25 mouse cellular contexts compared by ENCODE assay signal in genomic region chr6:115270085-115270484, GRCm38 (mm10). TPM values are rescaled to one million over a fixed set of nuclear protein-coding genes. Genes with fewer than 3 reads are reported as not detected.
DNase-seq lines count a peak whose midpoint lies in the region; ATAC-seq and TF ChIP-seq lines count a peak whose summit lies in the region.
"Had no signal": no experiment of that assay in that cellular context is flagged by ENCODE, and none has a peak within 500 bp of the region (broad histone marks: within the 10 kb centered on the region; RNA-seq: fewer than 3 reads in every experiment).

No protein-coding gene starts in this region.

- H3K27ac ChIP-seq in liver, embryonic 12.5 days = no peak overlapping the region
- H3K27ac ChIP-seq in heart, embryonic 14.5 days (replicated peaks in 1 of 2; ENCODE audit: control insufficient read depth in 1 of 2, insufficient read depth in 1 of 2, low read depth in 2 of 2, low read length in 2 of 2) = peak overlapping the region in 1 of 2 experiments; percentile 20; a peak in 1 of 4 replicates
- H3K27ac ChIP-seq in liver, embryonic 16.5 days (ENCODE audit: low read length) = no peak overlapping the region
- H3K27ac ChIP-seq in forebrain, embryonic 11.5 days (ENCODE audit: low read depth, low read length) = no peak overlapping the region
- H3K27ac ChIP-seq: embryonic facial prominence, embryonic 12.5 days; hindbrain, embryonic 13.5 days; layer of hippocampus, adult 2 months; liver, embryonic 13.5 days; midbrain, embryonic 12.5 days; neural tube, embryonic 13.5 days; stomach, postnatal 0 days had no signal

- POLR2A ChIA-PET in Patski (lab: Charles Lee) = interaction anchor here (0.8 kb wide), 1 partner anchor 269 kb away, joined by 3 read pairs; no protein-coding TSS in a partner anchor

- DNase-seq in liver (peak; percentile 22), Patski (ENCODE audit: low read depth, low spot score) (no peak)
- DNase-seq in frontal cortex, postnatal 14 days (ENCODE audit: low spot score in 2 of 2) = no peak
- DNase-seq in forebrain, embryonic 11.5 days (ENCODE audit: low spot score) = no peak
- DNase-seq: adrenal gland, postnatal 14 days; cerebellum, adult 9-10 months; gastrocnemius, postnatal 25 days; left cerebral cortex, postnatal 4 days; liver, embryonic 13.5 days; right cerebral cortex, postnatal 25 days; thymus, postnatal 25 days had no signal

- H3K36me3 ChIP-seq in liver, embryonic 12.5 days = no peaks in the 10 kb centered on the region
- no peaks in the 10 kb centered on the region for H3K36me3 ChIP-seq in heart, embryonic 14.5 days (ENCODE audit: control insufficient read depth, insufficient read depth, low read length)
- no peaks in the 10 kb centered on the region for H3K36me3 ChIP-seq in liver, embryonic 16.5 days (ENCODE audit: control insufficient read depth, insufficient read depth)
- H3K36me3 ChIP-seq in forebrain, embryonic 11.5 days (ENCODE audit: control insufficient read depth, insufficient read depth, low read length) = no peaks in the 10 kb centered on the region
- H3K36me3 ChIP-seq: embryonic facial prominence, embryonic 12.5 days; liver, embryonic 13.5 days; midbrain, embryonic 12.5 days had no signal

- no peak for TF ChIP-seq CTCF in Patski (IDR thresholded peaks at IDR 0.05)

- H3K9ac ChIP-seq in liver, embryonic 12.5 days = no peak overlapping the region
- H3K9ac ChIP-seq in heart, embryonic 14.5 days (ENCODE audit: low read length) = no peak overlapping the region
- no peak overlapping the region for H3K9ac ChIP-seq in liver, embryonic 16.5 days (ENCODE audit: low read depth, low read length)
- H3K9ac ChIP-seq in forebrain, embryonic 11.5 days (ENCODE audit: low read length) = no peak overlapping the region
- H3K9ac ChIP-seq: embryonic facial prominence, embryonic 12.5 days; hindbrain, embryonic 13.5 days; liver, embryonic 13.5 days; midbrain, embryonic 12.5 days; neural tube, embryonic 13.5 days had no signal

- in situ Hi-C loops in Patski (cut with MboI; ENCODE audit: low pct_unique_long_range_greater_than_20kb) = loop anchor here (25.0 kb wide), 1 partner anchor 333 kb away; no protein-coding TSS in a partner anchor

- whole genome bisulfite sequencing in liver, embryonic 12.5 days (ENCODE audit: insufficient replicate concordance) = 29% methylated on average over 2 of the region's 2 CpGs
- WGBS in heart, embryonic 14.5 days = 26% methylated on average over 2 of the region's 2 CpGs
- WGBS in liver, embryonic 16.5 days (ENCODE audit: insufficient replicate concordance) = 20% methylated on average over 2 of the region's 2 CpGs
- 71% methylated on average over 2 of the region's 2 CpGs for WGBS in forebrain, embryonic 11.5 days

- no peaks in the 10 kb centered on the region for H3K9me3 ChIP-seq in liver, embryonic 12.5 days (replicated peaks)
- no peaks in the 10 kb centered on the region for H3K9me3 ChIP-seq in heart, embryonic 14.5 days (ENCODE audit: control insufficient read depth, low read length)
- H3K9me3 ChIP-seq in liver, embryonic 16.5 days (replicated peaks; ENCODE audit: control insufficient read depth, low read length) = no peaks in the 10 kb centered on the region
- H3K9me3 ChIP-seq in forebrain, embryonic 11.5 days (ENCODE audit: control insufficient read depth, low read length) = no peaks in the 10 kb centered on the region
- H3K9me3 ChIP-seq: embryonic facial prominence, embryonic 12.5 days; hindbrain, embryonic 13.5 days; liver, embryonic 13.5 days; midbrain, embryonic 12.5 days; neural tube, embryonic 13.5 days had no signal

- no peak overlapping the region for H3K4me3 ChIP-seq in liver, embryonic 12.5 days
- no peak overlapping the region for H3K4me3 ChIP-seq in heart, embryonic 14.5 days (ENCODE audit: control insufficient read depth in 1 of 2, insufficient read depth in 1 of 2, low read depth in 1 of 2, low read length in 2 of 2)
- no peak overlapping the region for H3K4me3 ChIP-seq in liver, embryonic 16.5 days (ENCODE audit: low read depth, low read length)
- no peak overlapping the region for H3K4me3 ChIP-seq in forebrain, embryonic 11.5 days (ENCODE audit: low read depth, low read length)
- H3K4me3 ChIP-seq: embryonic facial prominence, embryonic 12.5 days; hindbrain, embryonic 13.5 days; layer of hippocampus, adult 2 months; liver, embryonic 13.5 days; midbrain, embryonic 12.5 days; neural tube, embryonic 13.5 days had no signal

- CTCF ChIA-PET in Patski (lab: Charles Lee) = interaction anchor here (0.8 to 4.8 kb wide), 3 partner anchors 9 to 269 kb away, joined by 3 to 24 read pairs (median 11); partner anchors contain the start of gene Gm17482

- H3K4me1 ChIP-seq in liver, embryonic 12.5 days = no peaks in the 10 kb centered on the region
- peaks cover 15 to 23% of the 10 kb centered on the region in 2 experiments; a peak in 3 of 4 replicates for H3K4me1 ChIP-seq in heart, embryonic 14.5 days (ENCODE audit: control insufficient read depth in 2 of 2, insufficient read depth in 2 of 2, low read length in 2 of 2)
- H3K4me1 ChIP-seq in liver, embryonic 16.5 days (ENCODE audit: control insufficient read depth, low read depth, low read length) = no peaks in the 10 kb centered on the region
- no peaks in the 10 kb centered on the region for H3K4me1 ChIP-seq in forebrain, embryonic 11.5 days (replicated peaks; ENCODE audit: control insufficient read depth, insufficient read depth, low read length)
- H3K4me1 ChIP-seq: liver, embryonic 13.5 days had no signal

- H3K4me2 ChIP-seq in liver, embryonic 12.5 days = no peak overlapping the region
- H3K4me2 ChIP-seq in heart, embryonic 14.5 days (ENCODE audit: low read length) = no peak overlapping the region
- no peak overlapping the region for H3K4me2 ChIP-seq in liver, embryonic 16.5 days (ENCODE audit: low read depth, low read length)
- no peak overlapping the region for H3K4me2 ChIP-seq in forebrain, embryonic 11.5 days (ENCODE audit: low read depth, low read length, severe bottlenecking)
- H3K4me2 ChIP-seq: embryonic facial prominence, embryonic 12.5 days; hindbrain, embryonic 13.5 days; liver, embryonic 13.5 days; midbrain, embryonic 12.5 days; neural tube, embryonic 13.5 days had no signal

- no peak for ATAC-seq in liver, embryonic 12.5 days
- peak; percentile 22 for ATAC-seq in Patski
- ATAC-seq in heart, embryonic 14.5 days (ENCODE audit: insufficient number of reproducible peaks, insufficient read depth, low FRiP score, low read depth) = 0 out of 2 replicates have a peak, but pooled peaks have one; percentile 29
- 0 out of 2 replicates have a peak, but pooled peaks have one; percentile 21 for ATAC-seq in liver, embryonic 16.5 days (ENCODE audit: low read depth)
- ATAC-seq in forebrain, embryonic 11.5 days (replicated peaks; ENCODE audit: low FRiP score) = no peak
- no peak for ATAC-seq in erythroid progenitor cell, adult 5-6 weeks (replicated peaks; ENCODE audit: low FRiP score, poor library complexity, severe bottlenecking)

- 0 out of 2 replicates have a peak, but pooled peaks cover 4% of the 10 kb centered on the region for H3K27me3 ChIP-seq in liver, embryonic 12.5 days (replicated peaks)
- H3K27me3 ChIP-seq in Patski = no peaks in the 10 kb centered on the region
- peaks cover 50% of the 10 kb centered on the region for H3K27me3 ChIP-seq in heart, embryonic 14.5 days (ENCODE audit: control insufficient read depth, insufficient read depth, low read length)
- H3K27me3 ChIP-seq in liver, embryonic 16.5 days (ENCODE audit: control insufficient read depth, insufficient read depth, low read depth, low read length) = no peaks in the 10 kb centered on the region
- no peaks in the 10 kb centered on the region for H3K27me3 ChIP-seq in forebrain, embryonic 11.5 days (ENCODE audit: control insufficient read depth, insufficient read depth, low read length)
- H3K27me3 ChIP-seq: embryonic facial prominence, embryonic 12.5 days; hindbrain, embryonic 13.5 days; liver, embryonic 13.5 days; midbrain, embryonic 12.5 days; neural tube, embryonic 13.5 days had no signal

RNA-seq across cellular contexts. Expression of gene Timp4, which starts 18.1 kb away (rescaled TPM):
- polyA plus RNA-seq in liver, embryonic 12.5 days (2016; fragmentation: Nextera tagmentation; extraction: Ambion mirVana) = 0.02 TPM in 1 of 2 replicates, not detected in the other
- polyA plus RNA-seq in Patski (2021) = 0.08 TPM
- polyA plus RNA-seq in heart, embryonic 14.5 days (2014; fragmentation: Nextera tagmentation; extraction: Ambion mirVana) = 0.23 and 0.43 TPM in 2 replicates
- not detected in 2 replicates for polyA plus RNA-seq in liver, embryonic 16.5 days (2015; fragmentation: Nextera tagmentation; extraction: Ambion mirVana)
- polyA plus RNA-seq in forebrain, embryonic 11.5 days (2014; fragmentation: Nextera tagmentation; extraction: Ambion mirVana) = 0.05 and 0.23 TPM in 2 replicates
- total RNA-seq in erythroid progenitor cell, adult 5-6 weeks (2015; ENCODE audit: low replicate concordance) = 0.42 TPM in 1 of 2 replicates, not detected in the other
- total RNA-seq in erythroid progenitor cell, adult 5-6 weeks (2017; ENCODE audit: low replicate concordance) = not detected in 2 replicates
- total RNA-seq: MEL had no signal

RNA-seq across cellular contexts. Expression of gene Gm17482, which starts 42.9 kb away (rescaled TPM):
- not detected in 2 replicates for polyA plus RNA-seq in liver, embryonic 12.5 days (2016; fragmentation: Nextera tagmentation; extraction: Ambion mirVana)
- not detected for polyA plus RNA-seq in Patski (2021)
- polyA plus RNA-seq in heart, embryonic 14.5 days (2014; fragmentation: Nextera tagmentation; extraction: Ambion mirVana) = not detected in 2 replicates
- not detected in 2 replicates for polyA plus RNA-seq in liver, embryonic 16.5 days (2015; fragmentation: Nextera tagmentation; extraction: Ambion mirVana)
- polyA plus RNA-seq in forebrain, embryonic 11.5 days (2014; fragmentation: Nextera tagmentation; extraction: Ambion mirVana) = not detected in 2 replicates
- not detected in 2 replicates for total RNA-seq in erythroid progenitor cell, adult 5-6 weeks (2015; ENCODE audit: low replicate concordance)
- total RNA-seq in erythroid progenitor cell, adult 5-6 weeks (2017; ENCODE audit: low replicate concordance) = not detected in 2 replicates
- total RNA-seq: adrenal gland, postnatal 14 days; gastrocnemius, postnatal 25 days; layer of hippocampus, adult 2 months; left cerebral cortex, postnatal 4 days; MEL had no signal
- polyA plus RNA-seq: cortical plate, adult 2 months; embryonic facial prominence, embryonic 12.5 days; hindbrain, embryonic 13.5 days; intestine, embryonic 14.5 days; kidney, embryonic 16.5 days; liver, embryonic 13.5 days; midbrain, embryonic 12.5 days; neural tube, embryonic 13.5 days; stomach, postnatal 0 days had no signal

Comparison
In these comparisons a context has a peak if more than half of its experiments do, and no peak if none do; other contexts are left out.
1. ATAC-seq: peak in Patski (single experiment), heart, embryonic 14.5 days (single experiment) and liver, embryonic 16.5 days (single experiment); none in liver, embryonic 12.5 days (single experiment), forebrain, embryonic 11.5 days (single experiment) and erythroid progenitor cell, adult 5-6 weeks (single experiment).